19 mouse cellular contexts compared by ENCODE assay signal in genomic region chr8:72066819-72067399, GRCm38 (mm10). TPM values are rescaled to one million over a fixed set of nuclear protein-coding genes. Genes with fewer than 3 reads are reported as not detected.
"Had no signal": no experiment of that assay in that cellular context is flagged by ENCODE, and none has a peak within 500 bp of the region (broad histone marks: within the 10 kb centered on the region; RNA-seq: fewer than 3 reads in every experiment).

No protein-coding gene starts in this region.

RNA-seq across cellular contexts. Expression of gene Olfr373, which starts 16.1 kb away (rescaled TPM):
- total RNA-seq: layer of hippocampus, adult 8-10 months; layer of hippocampus, postnatal 14 days; left cerebral cortex, adult 18-20 months; left cerebral cortex, postnatal 10 days; left cerebral cortex, postnatal 4 days; liver, adult 2 months; midbrain, postnatal 0 days had no signal
- polyA plus RNA-seq: kidney, adult 2 months; large intestine, adult 2 months; limb, embryonic 13.5 days; liver, adult 2 months; liver, embryonic 14.5 days; lung, adult 2 months; lung, postnatal 0 days; midbrain, postnatal 0 days; myocyte; neural tube, embryonic 12.5 days; urinary bladder, adult 2 months had no signal

RNA-seq across cellular contexts. Expression of gene Olfr372, which starts 25.9 kb away (rescaled TPM):
- total RNA-seq: layer of hippocampus, adult 8-10 months; layer of hippocampus, postnatal 14 days; left cerebral cortex, adult 18-20 months; left cerebral cortex, postnatal 10 days; left cerebral cortex, postnatal 4 days; liver, adult 2 months; midbrain, postnatal 0 days had no signal
- polyA plus RNA-seq: intestine, embryonic 16.5 days; kidney, adult 2 months; kidney, embryonic 15.5 days; large intestine, adult 2 months; limb, embryonic 13.5 days; liver, adult 2 months; liver, embryonic 14.5 days; lung, adult 2 months; lung, postnatal 0 days; midbrain, embryonic 13.5 days; midbrain, postnatal 0 days; myocyte; neural tube, embryonic 12.5 days; urinary bladder, adult 2 months had no signal

RNA-seq across cellular contexts. Expression of gene Olfr374, which starts 39.9 kb away (rescaled TPM):
- total RNA-seq: layer of hippocampus, postnatal 14 days; left cerebral cortex, adult 18-20 months; left cerebral cortex, postnatal 10 days; liver, adult 2 months; midbrain, postnatal 0 days had no signal
- polyA plus RNA-seq: kidney, adult 2 months; large intestine, adult 2 months; limb, embryonic 13.5 days; liver, adult 2 months; liver, embryonic 14.5 days; lung, adult 2 months; lung, postnatal 0 days; midbrain, embryonic 13.5 days; midbrain, postnatal 0 days; myocyte; neural tube, embryonic 12.5 days; urinary bladder, adult 2 months had no signal

RNA-seq across cellular contexts. Expression of gene Cyp4f18, which starts 57.5 kb away (rescaled TPM):
- total RNA-seq: layer of hippocampus, adult 8-10 months; layer of hippocampus, postnatal 14 days; left cerebral cortex, adult 18-20 months; left cerebral cortex, postnatal 10 days; midbrain, postnatal 0 days had no signal
